Comparison of ENCODE assay signal across 8 mouse cellular contexts in genomic region chr2:73911175-73911700, GRCm38 (mm10). TPM values are rescaled to one million over a fixed set of nuclear protein-coding genes. Genes with fewer than 3 reads are reported as not detected.
DNase-seq lines count a peak whose midpoint lies in the region; ATAC-seq lines count a peak whose summit lies in the region.

TSS of gene Atp5g3 (minus strand) at chr2:73911326.

- peak; percentile 84 for ATAC-seq in heart, embryonic 14.5 days (ENCODE audit: insufficient number of reproducible peaks, insufficient read depth, low FRiP score, low read depth)
- ATAC-seq in liver, embryonic 13.5 days (ENCODE audit: low read depth), result peak; percentile 91
- peak; percentile 96 for ATAC-seq in stomach, embryonic 16.5 days (ENCODE audit: insufficient read depth, low FRiP score)

- H3K4me3 ChIP-seq in brown adipose tissue, adult 24 weeks (ENCODE audit: insufficient read depth, low read depth, low read length), result peak within 1 kb of the TSS; percentile 92
- H3K4me3 ChIP-seq in heart, embryonic 14.5 days (ENCODE audit: control insufficient read depth in 1 of 2, insufficient read depth in 1 of 2, low read depth in 1 of 2, low read length in 2 of 2), result peak within 1 kb of the TSS; percentile 83 to 100
- peak within 1 kb of the TSS; percentile 97 for H3K4me3 ChIP-seq in liver, embryonic 13.5 days (replicated peaks)
- peak within 1 kb of the TSS; percentile 100 for H3K4me3 ChIP-seq in stomach, embryonic 16.5 days (replicated peaks; ENCODE audit: low read length)

- no peaks in the 10 kb centered on the region for H3K27me3 ChIP-seq in heart, embryonic 14.5 days (ENCODE audit: control insufficient read depth, insufficient read depth, low read length)
- H3K27me3 ChIP-seq in liver, embryonic 13.5 days, result 0 out of 2 replicates have a peak, but pooled peaks cover 3% of the 10 kb centered on the region
- H3K27me3 ChIP-seq in stomach, embryonic 16.5 days (ENCODE audit: control insufficient read depth, insufficient read depth, low read length), result no peaks in the 10 kb centered on the region

- H3K36me3 ChIP-seq in heart, embryonic 14.5 days (ENCODE audit: control insufficient read depth, insufficient read depth, low read length), result peaks cover 39% of the 10 kb centered on the region
- peaks cover 30% of the 10 kb centered on the region for H3K36me3 ChIP-seq in liver, embryonic 13.5 days
- peaks cover 27% of the 10 kb centered on the region for H3K36me3 ChIP-seq in stomach, embryonic 16.5 days (ENCODE audit: control insufficient read depth, insufficient read depth, low read length)

- DNase-seq in CD4-positive, CD25-positive, alpha-beta regulatory T cell, adult 2 months (ENCODE audit: low read depth, low spot score), result peak; percentile 95
- peak; percentile 73 for DNase-seq in fibroblast of lung, adult 2 months (ENCODE audit: low read depth)
- peak; percentile 95 for DNase-seq in kidney, postnatal 14 days
- DNase-seq in liver, embryonic 13.5 days, result peak; percentile 85
- peak; percentile 93 for DNase-seq in neural tube, embryonic 10.5 days (ENCODE audit: extremely low spot score, low spot score)

- WGBS in heart, embryonic 14.5 days, result under 1% methylated on average over 38 of the region's 38 CpGs
- WGBS in liver, embryonic 13.5 days (ENCODE audit: insufficient replicate concordance), result 1% methylated on average over 38 of the region's 38 CpGs
- WGBS in stomach, embryonic 16.5 days, result 1% methylated on average over 38 of the region's 38 CpGs

- peak within 1 kb of the TSS; percentile 69 for H3K4me2 ChIP-seq in heart, embryonic 14.5 days (ENCODE audit: low read length)
- peak within 1 kb of the TSS; percentile 87 for H3K4me2 ChIP-seq in liver, embryonic 13.5 days
- H3K4me2 ChIP-seq in stomach, embryonic 16.5 days (ENCODE audit: low read depth, low read length), result peak within 1 kb of the TSS; percentile 73

- peak within 1 kb of the TSS; percentile 100 for H3K27ac ChIP-seq in brown adipose tissue, adult 24 weeks (replicated peaks; ENCODE audit: low read depth, low read length)
- H3K27ac ChIP-seq in heart, embryonic 14.5 days (replicated peaks in 1 of 2; ENCODE audit: control insufficient read depth in 1 of 2, insufficient read depth in 1 of 2, low read depth in 2 of 2, low read length in 2 of 2), result peak within 1 kb of the TSS; percentile 95 to 96
- peak within 1 kb of the TSS; percentile 94 for H3K27ac ChIP-seq in liver, embryonic 13.5 days
- H3K27ac ChIP-seq in stomach, embryonic 16.5 days (ENCODE audit: low read length), result peak within 1 kb of the TSS; percentile 97

- no peaks in the 10 kb centered on the region for H3K9me3 ChIP-seq in heart, embryonic 14.5 days (ENCODE audit: control insufficient read depth, low read length)
- H3K9me3 ChIP-seq in liver, embryonic 13.5 days (replicated peaks), result no peaks in the 10 kb centered on the region
- H3K9me3 ChIP-seq in stomach, embryonic 16.5 days (replicated peaks; ENCODE audit: control insufficient read depth, low read length), result no peaks in the 10 kb centered on the region

- peak within 1 kb of the TSS; percentile 100 for H3K9ac ChIP-seq in heart, embryonic 14.5 days (ENCODE audit: low read length)
- peak within 1 kb of the TSS; percentile 99 for H3K9ac ChIP-seq in liver, embryonic 13.5 days
- peak within 1 kb of the TSS; percentile 100 for H3K9ac ChIP-seq in stomach, embryonic 16.5 days (ENCODE audit: low read length)

- H3K4me1 ChIP-seq in brown adipose tissue, adult 24 weeks (ENCODE audit: control insufficient read depth, insufficient read depth, insufficient read length, low read length), result 0 out of 2 replicates have a peak, but pooled peaks cover 5% of the 10 kb centered on the region
- peaks cover 0 to 10% of the 10 kb centered on the region in 2 experiments; a peak in 3 of 4 replicates for H3K4me1 ChIP-seq in heart, embryonic 14.5 days (ENCODE audit: control insufficient read depth in 2 of 2, insufficient read depth in 2 of 2, low read length in 2 of 2)
- H3K4me1 ChIP-seq in liver, embryonic 13.5 days (replicated peaks), result peaks cover 29% of the 10 kb centered on the region
- peaks cover 10% of the 10 kb centered on the region for H3K4me1 ChIP-seq in stomach, embryonic 16.5 days (ENCODE audit: control insufficient read depth, insufficient read depth, low read length)

RNA-seq across cellular contexts. Expression of gene Atp5g3, which starts in this region (rescaled TPM):
- 571 and 594 TPM in 2 replicates for polyA plus RNA-seq in brown adipose tissue, adult 24 weeks (2012; ENCODE audit: insufficient read depth, insufficient read length, missing spikeins)
- 3,003 and 3,111 TPM in 2 replicates for polyA plus RNA-seq in heart, embryonic 14.5 days (2014; fragmentation: Nextera tagmentation; extraction: Ambion mirVana)
- 848 and 919 TPM in 2 replicates for polyA plus RNA-seq in liver, embryonic 13.5 days (2015; fragmentation: Nextera tagmentation; extraction: Ambion mirVana)
- 1,111 and 1,187 TPM in 2 replicates for polyA plus RNA-seq in stomach, embryonic 16.5 days (2015; fragmentation: Nextera tagmentation; extraction: Ambion mirVana)

Comparison
In these comparisons a context has a peak if more than half of its experiments do, and no peak if none do; other contexts are left out.
1. Peak in every context shown above with its lines: DNase-seq, ATAC-seq, H3K4me3 ChIP-seq and H3K27ac ChIP-seq.